Mouse (Mus musculus) layer of hippocampus, adult 9-10 months (tissue): ENCODE data around the gene Aqp6.

Experiments
- DNase-seq: peaks from one replicate; pipeline ENCODE4 v3.0.0; 2022; ENCODE audit warnings: low spot score

Gene Aqp6

DNA sequence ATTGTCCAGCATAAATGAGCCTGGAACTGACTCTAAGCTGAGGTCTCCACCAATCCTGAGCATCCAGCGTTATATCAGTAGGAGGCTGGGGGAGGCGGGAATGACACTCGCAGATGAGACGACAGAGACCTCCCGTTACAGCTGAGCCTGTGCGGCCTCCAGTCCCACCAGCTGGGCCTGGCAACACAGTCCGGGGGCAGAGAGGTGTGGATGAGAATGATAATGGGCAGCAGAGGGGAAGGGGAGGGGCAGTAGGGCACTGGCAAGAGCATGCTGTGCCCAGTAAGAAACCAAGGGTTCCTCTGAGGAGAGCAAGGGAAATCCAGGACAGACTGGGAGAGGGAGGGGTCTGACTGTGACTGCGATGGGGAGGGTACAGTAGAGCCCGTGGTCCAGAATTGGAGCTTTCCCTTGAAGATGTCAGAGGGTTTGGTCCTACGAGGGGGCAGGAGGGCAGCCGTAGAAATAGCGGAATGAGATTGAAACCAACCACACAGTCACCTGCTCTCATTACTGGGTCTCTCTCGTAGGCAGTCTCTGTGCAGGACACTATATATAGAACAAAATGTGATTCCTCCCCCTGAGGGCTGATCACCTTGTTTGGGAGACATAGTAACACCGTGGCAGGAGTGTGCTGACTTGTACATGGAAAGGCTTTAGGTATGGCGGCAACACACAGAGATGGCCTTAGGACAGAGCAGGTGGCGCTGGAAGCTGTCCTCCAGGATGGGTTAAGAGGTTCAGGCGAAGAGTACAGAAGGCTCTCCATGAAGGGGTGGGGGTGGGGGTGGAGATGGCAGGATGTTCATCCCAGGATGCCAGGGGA lies 1.7 kb upstream of the Aqp6 start:
- no peak for DNase-seq

DNA sequence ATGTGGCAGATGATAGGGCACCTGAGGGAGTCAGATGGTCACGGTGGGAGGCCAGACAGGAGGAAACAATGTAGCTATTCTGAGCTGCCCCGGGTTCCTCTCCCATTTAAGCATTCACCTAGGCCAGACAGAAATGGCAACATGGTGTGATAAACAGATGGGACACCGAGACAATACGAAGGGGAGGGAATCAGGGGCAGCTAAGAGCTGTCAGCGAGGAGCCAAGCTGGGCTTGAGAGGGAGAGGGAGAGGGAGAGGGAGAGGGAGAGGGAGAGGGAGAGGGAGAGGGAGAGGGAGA lies 572 bp downstream of the Aqp6 start:
- DNase-seq, result no peak

DNA sequence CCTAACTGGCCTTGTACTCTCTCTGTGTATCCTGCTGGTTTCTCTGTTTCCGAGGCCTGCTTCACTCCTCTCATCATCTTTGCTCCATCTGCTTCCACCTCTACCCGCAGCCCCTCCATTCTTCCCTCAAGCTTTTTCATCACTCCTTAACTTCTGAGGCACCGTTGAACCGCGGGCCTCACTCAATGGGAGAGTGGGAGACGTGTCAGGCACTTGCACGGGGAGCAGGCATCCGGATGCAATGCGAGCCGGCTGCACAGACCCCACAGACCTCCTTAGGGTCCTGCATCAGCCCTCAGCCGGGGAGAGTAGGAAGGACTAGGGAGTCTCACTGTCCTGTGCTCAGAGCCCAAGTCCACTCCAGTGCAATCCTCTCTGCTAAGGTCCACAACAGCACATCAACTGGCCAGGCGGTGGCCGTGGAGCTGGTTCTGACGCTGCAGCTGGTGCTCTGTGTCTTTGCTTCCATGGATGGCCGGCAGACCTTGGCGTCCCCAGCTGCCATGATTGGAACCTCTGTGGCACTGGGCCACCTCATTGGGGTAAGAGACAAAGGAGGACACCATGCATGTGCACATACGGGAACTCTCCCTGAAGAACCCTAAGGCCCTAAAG lies 1.1 kb downstream of the Aqp6 start:
- no peak for DNase-seq

DNA sequence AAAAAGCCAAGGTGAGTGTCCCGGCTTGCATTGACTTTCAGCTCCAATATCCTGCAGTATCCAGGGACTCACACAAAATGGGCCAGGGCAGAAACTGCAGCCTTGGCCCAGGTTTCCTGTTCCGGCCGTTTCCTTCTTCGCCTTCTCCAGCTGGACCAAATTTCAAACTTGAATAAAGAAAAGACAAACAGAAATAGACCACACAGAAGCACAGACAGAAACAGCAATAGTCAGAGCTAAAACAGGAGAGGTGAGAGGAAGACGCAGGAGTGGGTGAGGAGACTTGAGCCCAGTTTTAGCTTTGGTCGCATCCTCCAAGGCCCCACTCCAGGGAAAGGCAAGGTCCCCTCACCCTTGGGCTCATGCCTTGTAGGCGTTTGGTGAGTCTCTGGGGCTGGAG lies 2.0 kb downstream of the Aqp6 start:
- DNase-seq, result no peak

DNA sequence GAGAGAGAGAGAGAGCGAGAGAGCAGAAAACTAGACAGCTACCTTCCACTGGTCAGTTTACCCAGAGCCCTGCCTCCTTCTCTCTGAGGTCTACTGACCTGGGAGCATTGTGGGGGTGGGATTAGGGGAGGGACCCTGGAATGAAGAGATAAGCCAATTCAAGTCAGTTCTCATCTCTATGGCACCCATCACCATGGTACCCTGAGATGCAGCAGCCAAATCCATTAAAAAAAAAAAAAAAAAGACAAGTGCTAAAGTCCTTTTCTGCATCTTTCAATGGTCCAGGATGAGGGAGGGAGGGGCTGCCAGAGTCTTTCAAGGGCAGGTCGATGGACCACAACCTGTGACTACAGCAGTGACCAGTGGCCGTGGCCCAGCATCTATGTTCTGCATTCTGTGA lies 4.4 kb downstream of the Aqp6 start:
- DNase-seq, result no peak

DNA sequence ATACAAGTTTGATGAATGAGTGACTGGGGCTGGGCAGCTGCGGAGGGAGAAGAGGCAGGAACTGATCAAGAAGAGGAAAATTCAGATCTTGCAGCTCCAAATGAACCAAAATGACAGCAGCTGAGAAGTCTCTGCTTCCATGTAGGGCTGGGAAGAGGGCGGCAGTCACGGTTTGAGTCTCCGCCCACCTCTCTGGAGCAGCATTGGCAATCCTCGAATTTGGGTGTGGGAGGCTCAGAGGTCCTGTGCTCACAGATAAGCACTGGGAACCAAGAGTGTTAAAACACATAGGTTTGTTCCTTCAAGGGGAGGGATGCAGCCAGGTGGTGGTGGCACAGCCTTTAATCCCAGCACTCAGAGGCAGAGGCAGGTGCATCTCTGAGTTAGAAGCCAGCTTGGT lies 5.3 kb downstream of the Aqp6 start:
- no peak for DNase-seq

DNA sequence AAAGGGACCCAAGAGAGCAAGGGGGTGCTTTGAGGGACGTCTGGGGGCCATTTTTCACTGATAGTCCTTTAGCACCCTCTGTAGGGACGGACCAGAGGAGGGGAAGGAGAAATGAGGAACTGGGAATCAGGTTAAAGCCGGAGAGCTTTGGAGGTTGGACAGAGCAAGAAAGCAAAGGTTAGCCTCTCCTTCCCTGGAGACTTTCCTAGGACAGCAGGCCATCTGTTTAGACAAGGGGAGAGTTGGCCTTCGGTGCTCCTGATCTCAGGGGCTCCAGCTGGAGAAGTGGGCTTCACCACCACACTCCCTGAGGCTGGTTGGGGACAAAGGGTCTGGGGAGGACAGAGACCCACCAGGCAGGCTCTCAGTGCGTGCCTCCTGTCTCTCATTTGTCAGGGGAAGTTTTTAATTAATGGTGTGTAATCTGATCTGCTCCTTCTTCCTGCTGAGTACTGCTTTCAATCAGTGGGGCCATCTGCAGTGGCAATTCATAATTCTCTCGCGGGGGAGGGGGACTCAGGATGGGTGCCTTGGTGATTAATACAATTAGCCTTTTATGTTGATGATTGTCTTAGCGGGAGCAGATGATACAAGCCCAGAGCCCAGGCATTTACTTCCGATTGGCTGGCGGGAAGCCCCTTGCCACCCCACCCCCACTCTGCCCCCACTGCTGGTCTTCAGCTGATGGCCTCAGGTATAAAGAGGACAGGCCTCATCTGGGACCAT lies 6.4 kb downstream of the Aqp6 start:
- DNase-seq, result peak; percentile 32

DNA sequence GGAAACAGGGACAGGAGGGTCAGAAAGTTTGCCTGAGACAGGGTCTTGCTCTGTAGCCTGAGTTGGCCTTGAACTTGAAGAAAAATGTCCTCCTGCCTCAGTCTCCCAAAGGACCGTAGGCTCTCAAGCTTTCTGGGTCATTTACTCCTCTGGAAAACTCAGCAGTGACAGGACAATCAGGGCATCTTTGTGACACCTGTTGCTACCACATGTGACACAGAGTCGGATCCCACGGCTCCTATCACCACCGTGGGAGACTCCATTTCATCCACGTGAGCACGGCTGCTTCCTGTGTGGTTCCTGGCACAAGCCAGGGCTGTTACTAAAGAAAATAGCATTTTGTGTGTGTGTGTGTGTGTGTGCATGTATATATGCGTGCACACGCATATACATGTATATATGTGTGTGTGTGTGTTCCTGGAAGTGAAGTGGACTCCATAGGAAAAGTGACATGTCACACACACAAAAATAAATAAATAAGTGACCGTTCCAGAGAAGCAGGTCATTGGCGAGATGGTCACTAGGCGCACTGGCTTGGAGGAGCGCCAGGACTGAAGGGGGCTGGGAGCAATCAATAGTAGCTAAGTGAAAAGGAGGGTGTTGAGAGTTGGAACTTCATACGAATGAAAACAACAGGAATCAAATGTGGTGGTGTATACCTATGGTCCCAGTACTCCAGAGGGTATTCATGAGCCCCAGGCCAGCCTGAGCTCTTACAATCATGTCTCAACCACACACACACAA lies 7.4 kb downstream of the Aqp6 start:
- DNase-seq, result no peak

DNA sequence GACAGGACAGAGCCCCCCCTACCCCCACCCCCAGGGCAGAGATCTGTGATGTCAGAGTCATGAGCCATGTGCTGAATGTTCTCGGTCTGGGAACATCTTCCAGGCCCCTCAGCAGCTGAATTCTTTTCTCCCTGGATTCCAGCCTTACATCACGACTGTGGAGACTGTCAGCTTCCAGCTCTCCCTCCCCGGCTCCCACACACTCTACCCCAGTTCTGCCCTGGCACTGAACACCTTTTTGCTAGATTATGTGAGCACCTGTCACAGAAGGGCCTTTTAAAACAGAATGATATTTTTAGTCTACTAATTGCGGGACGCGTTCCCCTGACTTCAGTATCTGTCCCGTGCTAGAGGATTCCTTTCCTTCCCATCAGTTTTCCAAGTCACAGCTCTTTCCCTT lies 10.4 kb downstream of the Aqp6 start:
- DNase-seq, result no peak

DNA sequence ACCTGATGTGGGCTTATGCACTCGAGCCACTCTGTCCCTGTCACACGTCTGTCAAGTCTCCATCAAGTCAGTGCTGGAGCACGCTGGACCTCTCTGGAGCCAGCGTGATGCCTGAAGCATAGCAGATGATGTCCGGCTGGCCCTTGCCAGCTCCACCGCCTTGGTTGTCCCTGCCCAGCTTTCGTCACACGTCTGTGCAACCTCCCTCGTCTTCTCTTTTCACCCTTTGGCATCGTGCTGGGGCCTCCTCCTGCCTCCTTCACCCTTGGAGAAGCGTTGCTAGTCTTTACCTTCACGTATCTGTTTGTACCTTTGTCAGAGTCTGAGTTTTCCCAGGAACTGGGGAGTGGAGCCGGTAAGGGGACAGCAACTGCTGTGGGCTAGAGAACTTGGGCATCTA lies 13.1 kb downstream of the Aqp6 start:
- DNase-seq, result no peak

DNA sequence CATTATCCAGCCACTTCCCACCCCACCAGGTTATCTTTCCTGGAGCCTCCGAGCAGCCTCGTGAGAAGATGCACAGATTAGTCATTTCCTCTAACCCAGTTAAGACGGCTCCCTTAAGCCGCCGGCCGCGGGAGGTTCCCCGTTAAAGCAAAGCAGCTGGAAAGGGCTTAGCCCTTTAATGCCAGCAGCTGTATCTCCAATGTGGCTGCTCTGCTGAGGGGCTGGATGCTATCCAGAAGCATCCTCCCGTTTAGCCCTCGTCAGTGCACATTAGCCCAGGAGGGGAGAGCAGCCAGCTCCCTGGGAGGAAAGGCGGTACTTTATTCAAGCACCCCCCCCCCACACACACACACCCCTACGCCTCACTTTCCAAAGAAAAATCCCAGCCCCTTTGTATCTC lies 13.6 kb downstream of the Aqp6 start:
- no peak for DNase-seq

DNA sequence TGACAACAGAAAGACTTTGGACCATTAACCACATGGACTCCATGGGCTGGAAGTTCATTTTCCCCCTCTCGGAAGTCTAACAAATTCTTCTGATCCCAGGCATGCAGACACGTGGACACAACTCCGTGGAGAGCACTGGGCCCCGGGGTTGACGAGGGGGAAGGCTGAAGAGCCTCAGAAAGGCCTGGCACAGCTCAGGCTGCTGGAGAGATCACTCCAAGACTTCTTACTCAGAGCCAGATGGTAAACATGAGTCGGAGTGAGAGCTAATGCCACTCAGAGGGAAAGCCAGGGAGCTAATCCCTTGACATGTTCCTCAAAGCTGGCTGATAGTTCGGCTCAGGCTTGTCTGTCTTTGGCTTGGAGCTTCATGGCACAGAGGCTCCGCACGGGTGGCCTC lies 14.0 kb downstream of the Aqp6 start:
- no peak for DNase-seq

DNA sequence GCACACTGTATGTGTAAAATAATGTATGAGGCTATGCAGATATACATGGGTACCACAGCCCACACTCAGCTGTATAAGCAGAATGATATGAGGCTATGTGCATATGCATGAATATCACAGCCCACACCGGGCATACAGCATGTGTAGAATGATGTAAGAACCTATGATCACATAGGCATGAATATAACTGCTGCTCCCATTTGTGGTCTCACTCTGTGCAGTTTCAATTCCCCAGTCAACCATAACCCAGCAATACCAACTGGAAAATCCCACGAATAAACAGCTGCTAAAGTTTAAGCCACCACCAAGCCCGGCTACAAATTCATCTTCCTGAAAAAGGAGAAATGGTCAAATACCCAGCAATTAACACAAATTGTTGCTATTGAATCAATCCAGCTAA lies 17.4 kb downstream of the Aqp6 start:
- no peak for DNase-seq

DNA sequence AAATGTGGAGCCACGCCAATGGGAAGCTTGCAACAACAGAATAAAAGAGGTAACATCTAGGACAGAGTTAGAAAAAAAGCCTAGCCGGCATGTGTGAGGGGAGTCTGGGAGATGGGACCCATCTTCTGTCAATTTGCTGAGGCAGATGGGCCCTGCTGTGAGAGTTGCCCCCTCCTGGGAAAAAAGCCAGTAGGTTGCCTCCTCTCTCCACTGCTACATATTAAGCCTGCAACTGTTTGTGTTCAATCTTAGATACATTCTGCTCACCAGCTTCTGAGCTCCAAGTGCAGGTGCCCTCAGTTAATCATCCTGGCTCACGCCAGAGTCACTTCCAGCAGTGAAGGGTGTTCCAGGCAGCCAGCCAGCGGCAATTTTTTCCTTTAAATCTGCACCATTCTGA lies 18.6 kb downstream of the Aqp6 start:
- DNase-seq, result peak; percentile 40

DNA sequence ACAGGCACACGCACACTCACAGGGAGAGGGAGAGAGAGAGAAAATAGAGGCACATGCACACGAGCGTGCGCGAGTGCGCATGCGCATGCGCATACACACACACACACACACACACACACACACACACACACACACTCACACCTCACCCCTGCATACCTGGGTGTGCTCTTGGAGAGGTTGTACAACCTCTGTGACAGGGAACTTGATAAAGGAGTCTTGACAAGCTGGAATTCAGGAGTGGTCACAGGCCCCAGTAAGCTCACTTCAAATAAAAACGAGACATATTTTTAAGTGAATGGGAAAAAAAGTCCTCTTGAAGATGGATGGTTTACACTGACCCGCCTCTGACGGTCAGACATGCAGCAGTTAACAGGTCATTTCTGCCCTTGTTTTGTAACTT lies 20.9 kb downstream of the Aqp6 start:
- DNase-seq, result no peak

DNA sequence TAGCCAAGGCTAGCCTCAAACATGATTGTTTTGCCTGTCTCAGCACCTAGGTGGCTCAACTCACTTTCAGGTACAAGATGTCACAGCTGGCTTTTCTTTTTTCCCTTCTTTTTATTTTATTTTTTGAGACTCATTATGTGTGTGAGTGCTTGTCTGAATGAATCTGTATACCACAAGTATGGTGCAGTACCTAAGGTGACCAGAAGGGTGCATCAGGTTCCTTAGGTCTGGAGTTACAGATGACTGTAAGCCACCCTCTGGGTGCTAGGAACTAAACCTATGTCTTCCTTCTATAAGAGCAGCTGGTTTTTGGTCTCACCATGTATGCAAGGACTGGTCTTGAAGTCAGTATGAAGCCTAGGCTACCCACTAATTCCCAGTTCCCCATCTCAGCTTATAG lies 30.4 kb downstream of the Aqp6 start:
- DNase-seq, result no peak

DNA sequence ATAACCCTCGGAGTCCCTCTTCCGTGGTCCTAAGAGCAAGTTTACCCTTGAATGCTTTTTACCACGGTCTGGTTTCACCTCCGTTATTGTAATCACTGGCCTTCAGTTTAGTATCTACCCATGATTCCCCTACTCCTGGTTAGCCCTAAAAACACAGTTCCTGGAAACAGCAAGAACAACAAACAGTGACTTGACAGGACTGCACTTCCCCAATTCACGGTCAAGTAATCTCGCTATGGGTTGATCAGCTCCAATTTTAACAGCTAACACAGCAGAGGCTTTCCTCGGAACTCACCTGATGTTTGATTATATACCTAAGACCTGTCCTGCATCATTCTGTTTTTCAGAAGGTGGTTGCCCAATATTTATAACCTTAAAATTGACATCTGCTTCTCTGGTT lies 33.5 kb downstream of the Aqp6 start:
- no peak for DNase-seq

DNA sequence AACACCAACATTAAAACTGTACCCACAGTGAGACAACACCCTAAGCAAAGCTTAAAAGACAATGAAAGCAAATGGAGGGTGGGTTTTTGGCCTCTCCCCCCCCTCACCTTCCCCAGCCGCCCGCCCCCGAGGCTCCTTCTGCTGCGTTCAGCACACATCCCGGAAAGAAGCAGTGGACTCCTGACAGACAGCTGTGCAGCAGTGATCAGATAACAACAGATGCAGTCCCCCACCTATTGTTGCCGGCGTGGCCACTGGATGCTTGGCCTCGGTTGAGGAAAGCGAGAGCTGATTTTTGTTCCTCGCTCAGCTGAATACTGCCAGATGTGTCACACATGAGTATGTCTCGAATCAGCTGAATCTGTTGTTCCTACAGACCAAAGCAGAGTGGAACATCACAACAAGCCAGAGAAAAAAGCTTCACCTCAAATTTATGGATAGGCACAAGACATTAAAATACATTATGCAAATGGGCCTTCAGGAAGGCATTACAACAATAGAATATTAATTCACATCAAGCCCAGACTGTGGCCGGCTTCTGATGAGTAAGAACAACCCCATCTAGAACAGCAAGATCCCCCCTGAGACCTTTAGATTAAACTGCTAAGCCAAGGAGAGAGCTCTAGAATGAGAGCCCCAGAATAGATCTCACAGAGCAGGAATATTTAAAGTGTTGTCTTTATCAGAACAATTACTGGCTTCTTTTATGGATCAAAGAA lies 36.4 kb downstream of the Aqp6 start:
- no peak for DNase-seq

DNA sequence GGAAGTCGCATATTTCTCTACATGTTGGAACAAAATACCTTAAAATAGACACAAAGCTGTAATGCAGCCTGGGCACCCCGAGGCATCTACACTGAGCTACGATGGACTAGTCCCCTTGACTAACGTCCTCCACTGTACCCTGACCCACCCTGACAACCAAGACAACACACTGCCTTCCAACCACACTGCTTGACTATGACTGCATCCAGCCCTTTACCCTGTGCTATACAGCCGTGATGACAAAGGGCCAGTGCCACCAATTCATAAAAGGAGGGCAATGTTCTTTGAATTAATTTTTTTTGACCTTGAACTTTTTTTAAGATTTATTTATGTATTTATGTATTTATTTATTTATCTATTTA lies 36.9 kb downstream of the Aqp6 start:
- DNase-seq, result no peak

DNA sequence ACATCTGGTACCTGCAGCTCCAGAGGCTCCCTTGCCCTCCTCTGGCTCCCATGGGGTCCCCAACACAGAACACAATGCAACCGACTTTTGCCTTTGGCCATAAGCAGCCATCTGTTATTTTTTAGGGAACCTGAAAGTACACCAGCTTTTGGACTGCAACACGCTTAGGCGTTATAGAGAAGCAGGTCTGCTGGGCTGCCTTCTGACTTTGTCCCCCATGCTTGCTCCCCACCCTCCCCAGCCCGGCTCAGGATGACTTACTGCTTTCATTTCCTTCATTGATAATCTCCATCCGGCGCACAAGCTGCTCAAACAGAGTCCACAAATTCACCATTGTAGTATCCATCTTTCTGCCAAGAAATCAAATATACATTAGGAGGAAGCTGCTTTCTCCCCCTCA lies 41.4 kb downstream of the Aqp6 start:
- no peak for DNase-seq

DNA sequence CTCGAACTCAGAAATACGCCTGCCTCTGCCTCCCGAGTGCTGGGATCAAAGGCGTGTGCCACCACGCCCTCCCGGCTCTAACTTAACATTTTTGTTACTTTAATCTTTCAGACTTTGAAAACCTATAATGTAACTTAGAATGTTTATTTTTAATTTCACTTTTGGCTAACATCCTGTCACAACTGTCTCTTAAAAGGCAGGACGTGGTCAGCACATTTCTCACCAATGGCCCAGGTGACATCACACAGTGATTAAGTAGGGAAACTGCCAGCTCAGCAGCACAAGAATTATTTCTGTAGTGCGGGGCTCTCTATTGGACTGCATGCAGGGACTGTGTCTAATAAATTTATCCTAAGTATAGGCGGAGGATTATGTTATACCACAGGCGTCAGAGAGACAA lies 42.6 kb downstream of the Aqp6 start:
- DNase-seq, result no peak

DNA sequence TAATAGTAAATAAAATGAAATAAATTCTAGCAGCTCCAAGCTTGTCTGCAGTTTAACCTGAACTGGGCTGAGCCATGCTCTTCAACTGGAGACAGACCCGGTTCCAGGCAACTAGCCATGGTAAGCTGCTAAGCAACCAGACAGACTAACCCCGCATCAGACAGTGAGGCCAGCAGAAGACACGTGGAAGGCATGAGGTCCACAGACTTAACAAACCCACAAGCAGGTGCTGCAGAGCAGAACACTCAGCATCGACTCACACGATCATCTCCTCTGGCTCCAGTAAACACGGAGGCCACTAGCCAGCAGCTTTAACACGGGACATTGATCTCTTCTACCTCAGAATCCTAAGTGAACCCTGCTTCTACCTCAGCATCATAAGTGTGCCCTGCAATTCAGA lies 43.6 kb downstream of the Aqp6 start:
- no peak for DNase-seq
